Mouse (Mus musculus): Measurements from ENCODE around the gene Ptprg. TPM values are rescaled to one million over a fixed set of nuclear protein-coding genes. Genes with fewer than 3 reads are reported as not detected.

Ptprg gene
- polyA plus RNA-seq, 1 experiment from 2014 or later: 48.0 TPM

GRCm38 (mm10) chr14:11690066-11690465 is 136.7 kb downstream of the Ptprg start:
- 93% methylated on average over 1 of the region's 1 CpGs for WGBS
- H3K4me3 ChIP-seq (ENCODE audit: low read depth, low read length): no peak overlapping the region
- no peaks in the 10 kb centered on the region for H3K36me3 ChIP-seq (ENCODE audit: control insufficient read depth, insufficient read depth, low read length)
- H3K9ac ChIP-seq (ENCODE audit: low read length): no peak overlapping the region
- ATAC-seq (replicated peaks; ENCODE audit: low FRiP score) (no peak), DNase-seq (ENCODE audit: low spot score) (no peak)
- no peaks in the 10 kb centered on the region for H3K4me1 ChIP-seq (replicated peaks; ENCODE audit: control insufficient read depth, insufficient read depth, low read length)
- H3K27me3 ChIP-seq (ENCODE audit: control insufficient read depth, insufficient read depth, low read length): no peaks in the 10 kb centered on the region
- no peak overlapping the region for H3K27ac ChIP-seq (ENCODE audit: low read depth, low read length)
- no peaks in the 10 kb centered on the region for H3K9me3 ChIP-seq (ENCODE audit: control insufficient read depth, low read length)
- H3K4me2 ChIP-seq (ENCODE audit: low read depth, low read length, severe bottlenecking): no peak overlapping the region

- WGBS: 89% methylated on average over 3 of the region's 3 CpGs
- Histone ChIP-seq H3K27ac (ENCODE audit: low read depth, low read length) (no peak overlapping the region), H3K4me2 (ENCODE audit: low read depth, low read length, severe bottlenecking) (no peak overlapping the region), H3K27me3 (ENCODE audit: control insufficient read depth, insufficient read depth, low read length) (no peaks in the 10 kb centered on the region), H3K9me3 (ENCODE audit: control insufficient read depth, low read length) (no peaks in the 10 kb centered on the region), H3K4me1 (replicated peaks; ENCODE audit: control insufficient read depth, insufficient read depth, low read length) (no peaks in the 10 kb centered on the region), H3K9ac (ENCODE audit: low read length) (no peak overlapping the region), H3K4me3 (ENCODE audit: low read depth, low read length) (no peak overlapping the region), H3K36me3 (ENCODE audit: control insufficient read depth, insufficient read depth, low read length) (no peaks in the 10 kb centered on the region)
- no peak for DNase-seq (ENCODE audit: low spot score)
- no peak for ATAC-seq (replicated peaks; ENCODE audit: low FRiP score)
Measured at GRCm38 (mm10) chr14:11691531-11691930, 138.2 kb downstream of the Ptprg start.

GRCm38 (mm10) chr14:11698880-11699279 is 145.5 kb downstream of the Ptprg start:
- H3K36me3 ChIP-seq (ENCODE audit: control insufficient read depth, insufficient read depth, low read length): no peaks in the 10 kb centered on the region
- no peaks in the 10 kb centered on the region for H3K9me3 ChIP-seq (ENCODE audit: control insufficient read depth, low read length)
- H3K4me3 ChIP-seq (ENCODE audit: low read depth, low read length): no peak overlapping the region
- H3K4me2 ChIP-seq (ENCODE audit: low read depth, low read length, severe bottlenecking): no peak overlapping the region
- no peaks in the 10 kb centered on the region for H3K27me3 ChIP-seq (ENCODE audit: control insufficient read depth, insufficient read depth, low read length)
- H3K4me1 ChIP-seq (replicated peaks; ENCODE audit: control insufficient read depth, insufficient read depth, low read length): no peaks in the 10 kb centered on the region
- DNase-seq (ENCODE audit: low spot score) (no peak), ATAC-seq (replicated peaks; ENCODE audit: low FRiP score) (no peak)
- 79% methylated on average over 4 of the region's 4 CpGs for WGBS
- H3K9ac ChIP-seq (ENCODE audit: low read length): no peak overlapping the region
- H3K27ac ChIP-seq (ENCODE audit: low read depth, low read length): no peak overlapping the region

- H3K4me1 ChIP-seq (replicated peaks; ENCODE audit: control insufficient read depth, insufficient read depth, low read length): no peaks in the 10 kb centered on the region
- WGBS: 92% methylated on average over 2 of the region's 2 CpGs
Measured at GRCm38 (mm10) chr14:11699654-11700053, 146.3 kb downstream of the Ptprg start.

GRCm38 (mm10) chr14:11701516-11702249 is 148.4 kb downstream of the Ptprg start:
- H3K4me1 ChIP-seq (replicated peaks; ENCODE audit: control insufficient read depth, insufficient read depth, low read length): no peaks in the 10 kb centered on the region
- WGBS: 85% methylated on average over 9 of the region's 9 CpGs

More at GRCm38 (mm10) chr14:11699654-11700053, 146.3 kb downstream of the Ptprg start:
- H3K9ac ChIP-seq (ENCODE audit: low read length): no peak overlapping the region
- no peaks in the 10 kb centered on the region for H3K9me3 ChIP-seq (ENCODE audit: control insufficient read depth, low read length)
- no peak overlapping the region for H3K4me3 ChIP-seq (ENCODE audit: low read depth, low read length)
- DNase-seq (ENCODE audit: low spot score) (no peak), ATAC-seq (replicated peaks; ENCODE audit: low FRiP score) (no peak)
- no peak overlapping the region for H3K27ac ChIP-seq (ENCODE audit: low read depth, low read length)
- no peak overlapping the region for H3K4me2 ChIP-seq (ENCODE audit: low read depth, low read length, severe bottlenecking)
- H3K27me3 ChIP-seq (ENCODE audit: control insufficient read depth, insufficient read depth, low read length): no peaks in the 10 kb centered on the region
- no peaks in the 10 kb centered on the region for H3K36me3 ChIP-seq (ENCODE audit: control insufficient read depth, insufficient read depth, low read length)

GRCm38 (mm10) chr14:11702770-11703477 is 149.6 kb downstream of the Ptprg start:
- no peaks in the 10 kb centered on the region for H3K4me1 ChIP-seq (replicated peaks; ENCODE audit: control insufficient read depth, insufficient read depth, low read length)
- WGBS: 72% methylated on average over 11 of the region's 11 CpGs
- H3K27me3 ChIP-seq (ENCODE audit: control insufficient read depth, insufficient read depth, low read length): no peaks in the 10 kb centered on the region

More at GRCm38 (mm10) chr14:11701516-11702249, 148.4 kb downstream of the Ptprg start:
- Histone ChIP-seq H3K27ac (ENCODE audit: low read depth, low read length) (no peak overlapping the region), H3K9me3 (ENCODE audit: control insufficient read depth, low read length) (no peaks in the 10 kb centered on the region), H3K4me2 (ENCODE audit: low read depth, low read length, severe bottlenecking) (no peak overlapping the region), H3K9ac (ENCODE audit: low read length) (no peak overlapping the region), H3K4me3 (ENCODE audit: low read depth, low read length) (no peak overlapping the region), H3K36me3 (ENCODE audit: control insufficient read depth, insufficient read depth, low read length) (no peaks in the 10 kb centered on the region), H3K27me3 (ENCODE audit: control insufficient read depth, insufficient read depth, low read length) (no peaks in the 10 kb centered on the region)
- ATAC-seq (replicated peaks; ENCODE audit: low FRiP score) (no peak), DNase-seq (ENCODE audit: low spot score) (no peak)

GRCm38 (mm10) chr14:11704871-11705270 is 151.5 kb downstream of the Ptprg start:
- H3K36me3 ChIP-seq (ENCODE audit: control insufficient read depth, insufficient read depth, low read length): no peaks in the 10 kb centered on the region
- H3K4me2 ChIP-seq (ENCODE audit: low read depth, low read length, severe bottlenecking): no peak overlapping the region
- H3K4me3 ChIP-seq (ENCODE audit: low read depth, low read length): no peak overlapping the region
- DNase-seq (ENCODE audit: low spot score): no peak
- 16% methylated on average over 2 of the region's 2 CpGs for WGBS
- H3K4me1 ChIP-seq (replicated peaks; ENCODE audit: control insufficient read depth, insufficient read depth, low read length): no peaks in the 10 kb centered on the region
- H3K9ac ChIP-seq (ENCODE audit: low read length): no peak overlapping the region
- H3K27me3 ChIP-seq (ENCODE audit: control insufficient read depth, insufficient read depth, low read length): no peaks in the 10 kb centered on the region
- H3K9me3 ChIP-seq (ENCODE audit: control insufficient read depth, low read length): no peaks in the 10 kb centered on the region
- no peak overlapping the region for H3K27ac ChIP-seq (ENCODE audit: low read depth, low read length)
- ATAC-seq (replicated peaks; ENCODE audit: low FRiP score): no peak

More at GRCm38 (mm10) chr14:11702770-11703477, 149.6 kb downstream of the Ptprg start:
- Histone ChIP-seq H3K9ac (ENCODE audit: low read length) (no peak overlapping the region), H3K27ac (ENCODE audit: low read depth, low read length) (no peak overlapping the region), H3K9me3 (ENCODE audit: control insufficient read depth, low read length) (no peaks in the 10 kb centered on the region), H3K4me3 (ENCODE audit: low read depth, low read length) (no peak overlapping the region), H3K36me3 (ENCODE audit: control insufficient read depth, insufficient read depth, low read length) (no peaks in the 10 kb centered on the region), H3K4me2 (ENCODE audit: low read depth, low read length, severe bottlenecking) (no peak overlapping the region)
- DNase-seq (ENCODE audit: low spot score): peak; percentile 52
- no peak for ATAC-seq (replicated peaks; ENCODE audit: low FRiP score)

- no peak overlapping the region for H3K9ac ChIP-seq (ENCODE audit: low read length)
- WGBS: 59% methylated on average over 2 of the region's 2 CpGs
- no peak overlapping the region for H3K27ac ChIP-seq (ENCODE audit: low read depth, low read length)
- no peak overlapping the region for H3K4me2 ChIP-seq (ENCODE audit: low read depth, low read length, severe bottlenecking)
- H3K4me1 ChIP-seq (replicated peaks; ENCODE audit: control insufficient read depth, insufficient read depth, low read length): 0 out of 2 replicates have a peak, but pooled peaks cover 3% of the 10 kb centered on the region
- no peaks in the 10 kb centered on the region for H3K9me3 ChIP-seq (ENCODE audit: control insufficient read depth, low read length)
- DNase-seq (ENCODE audit: low spot score) (no peak), ATAC-seq (replicated peaks; ENCODE audit: low FRiP score) (no peak)
- H3K27me3 ChIP-seq (ENCODE audit: control insufficient read depth, insufficient read depth, low read length): no peaks in the 10 kb centered on the region
- no peaks in the 10 kb centered on the region for H3K36me3 ChIP-seq (ENCODE audit: control insufficient read depth, insufficient read depth, low read length)
- H3K4me3 ChIP-seq (ENCODE audit: low read depth, low read length): no peak overlapping the region
Measured at GRCm38 (mm10) chr14:11709352-11709751, 156.0 kb downstream of the Ptprg start.
